Mouse (Mus musculus) limb, embryonic 12.5 days (tissue): ENCODE results near the gene Slc22a18. TPM values are rescaled to one million over a fixed set of nuclear protein-coding genes. Genes with fewer than 3 reads are reported as not detected.
"Not testable (repeated sequence)": the region's sequence is repeated elsewhere in the genome, so short reads cannot be mapped to it uniquely, and the experiment has no call there.

ENCODE experiments used
- ATAC-seq: fragments of 200-750 bp; cut with Nextera tagmentation; 2 replicates; pipeline ENCODE4 v1.8.0; 2017; ENCODE audit warnings: low read depth, moderate TSS enrichment; ENCODE audit not compliant: insufficient number of reproducible peaks, insufficient read depth, low FRiP score, low TSS enrichment
- H3K27ac ChIP-seq: fragments of 300-500 bp; sonication (generic); 2 replicates; pipeline ENCODE4 v1.5.1; 2016; ENCODE audit warnings: mild to moderate bottlenecking, moderate library complexity
- H3K27me3 ChIP-seq: fragments of 300-500 bp; sonication (generic); 2 replicates; pipeline ENCODE4 v1.6.1; 2016; ENCODE audit warnings: mild to moderate bottlenecking, moderate library complexity
- H3K36me3 ChIP-seq: fragments of 300-500 bp; sonication (generic); 2 replicates; pipeline ENCODE4 v1.6.1; 2016; ENCODE audit warnings: mild to moderate bottlenecking, moderate library complexity
- H3K4me1 ChIP-seq: fragments of 300-500 bp; sonication (generic); replicated peaks from 2 replicates; pipeline ENCODE4 v1.6.1; 2016
- H3K4me2 ChIP-seq: fragments of 300-500 bp; sonication (generic); 2 replicates; pipeline ENCODE4 v1.6.1; 2016; ENCODE audit warnings: mild to moderate bottlenecking, moderate library complexity
- H3K4me3 ChIP-seq: fragments of 300-500 bp; sonication (generic); replicated peaks from 2 replicates; pipeline ENCODE4 v1.5.1; 2016; ENCODE audit warnings: mild to moderate bottlenecking
- H3K9ac ChIP-seq: fragments of 300-500 bp; sonication (generic); replicated peaks from 2 replicates; pipeline ENCODE4 v1.6.1; 2016; ENCODE audit warnings: mild to moderate bottlenecking, moderate library complexity
- H3K9me3 ChIP-seq: fragments of 300-500 bp; sonication (generic); 2 replicates; pipeline ENCODE4 v1.6.1; 2016; ENCODE audit warnings: mild to moderate bottlenecking, moderate library complexity
- WGBS: fragments of 180-500 bp; shearing (Covaris S2); methylation state at CpG from one replicate; pipeline ENCODE4 v1.1.7; 2016; 5-methylcytosine and 5-hydroxymethylcytosine counted together
- polyA plus RNA-seq: library from polyadenylated mRNA; unstranded; fragments of >200 nt; fragmentation: Nextera tagmentation; extraction: Ambion mirVana; gene quantifications from 2 replicates; pipeline ENCODE4 v1.2.1, GENCODE M21; 2016

Slc22a18 gene
- polyA plus RNA-seq, 1 experiment from 2014 or later = 1.3 TPM

DNA sequence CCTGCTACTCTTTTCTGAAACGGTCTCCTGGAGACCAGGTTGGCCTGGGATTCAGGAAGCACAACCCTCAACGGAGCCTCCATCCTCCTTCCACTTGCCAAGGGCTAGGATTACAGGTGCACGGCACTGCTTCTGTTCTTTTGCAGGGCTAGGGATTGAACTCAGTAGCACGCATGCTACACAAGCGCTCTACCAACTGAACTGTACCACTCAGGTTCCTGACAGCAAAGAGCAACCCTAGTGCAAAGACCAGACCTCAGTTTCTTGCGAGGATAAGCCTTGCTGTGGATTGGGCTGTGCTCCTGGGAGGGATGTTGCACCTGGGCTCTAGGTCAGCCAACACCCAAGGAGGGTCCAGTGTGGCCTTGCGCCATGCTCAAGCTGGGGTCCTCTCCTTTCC lies 32.7 kb downstream of the Slc22a18 start:
- no peak for ATAC-seq
- H3K9me3 ChIP-seq = no peaks in the 10 kb centered on the region
- no peak overlapping the region for H3K4me2 ChIP-seq
- WGBS = 67% methylated on average over 7 of the region's 7 CpGs
- no peak overlapping the region for H3K9ac ChIP-seq
- H3K36me3 ChIP-seq = no peaks in the 10 kb centered on the region
- peaks cover 40% of the 10 kb centered on the region for H3K27me3 ChIP-seq
- peaks cover 4% of the 10 kb centered on the region for H3K4me1 ChIP-seq
- no peak overlapping the region for H3K27ac ChIP-seq
- H3K4me3 ChIP-seq = no peak overlapping the region

DNA sequence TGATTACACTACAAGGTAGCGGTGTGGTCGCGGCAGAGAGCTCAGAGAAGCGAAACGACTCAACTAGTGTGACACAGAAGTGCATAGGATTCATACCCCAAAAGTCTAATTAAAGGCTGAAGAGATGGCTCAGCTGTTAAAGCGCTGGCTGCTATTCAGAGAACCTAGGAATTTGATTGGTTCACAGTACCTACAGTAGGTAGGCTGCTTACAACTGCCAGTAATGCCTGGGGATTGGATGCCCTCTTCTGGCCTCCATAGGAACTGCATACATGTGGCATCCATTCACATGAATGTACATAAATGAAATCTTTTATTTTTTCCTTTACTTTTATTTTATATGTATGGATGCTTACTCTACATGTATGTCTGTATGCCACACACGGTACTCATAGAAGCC lies 33.1 kb downstream of the Slc22a18 start:
- no peak overlapping the region for H3K27ac ChIP-seq
- H3K27me3 ChIP-seq = peaks cover 36% of the 10 kb centered on the region
- no peak for ATAC-seq
- H3K36me3 ChIP-seq = no peaks in the 10 kb centered on the region
- no peaks in the 10 kb centered on the region for H3K9me3 ChIP-seq
- no peak overlapping the region for H3K9ac ChIP-seq
- 26% methylated on average over 7 of the region's 7 CpGs for WGBS
- no peak overlapping the region for H3K4me2 ChIP-seq
- peaks cover 2% of the 10 kb centered on the region for H3K4me1 ChIP-seq
- H3K4me3 ChIP-seq = no peak overlapping the region

DNA sequence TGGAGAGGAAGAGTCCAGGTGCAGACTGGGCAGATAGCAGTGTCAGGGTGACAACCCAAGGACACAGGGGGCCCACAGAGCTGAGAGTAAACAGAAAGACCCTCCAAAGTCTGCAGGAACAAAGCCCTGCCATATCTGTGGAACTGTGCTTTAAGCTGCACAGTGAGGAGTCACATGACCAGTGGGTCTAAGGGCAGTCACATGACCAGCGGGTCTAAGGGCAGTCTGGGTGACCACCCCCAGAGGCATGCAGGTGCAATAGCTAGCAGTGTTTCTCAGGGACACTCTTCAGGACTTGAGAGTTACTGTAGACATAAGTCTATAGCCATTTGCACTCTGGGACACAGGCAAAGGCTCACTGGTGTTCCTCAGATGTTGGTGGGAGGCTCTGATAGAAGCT lies 36.0 kb downstream of the Slc22a18 start:
- Histone ChIP-seq H3K4me2 (no peak overlapping the region), H3K4me3 (no peak overlapping the region), H3K27me3 (peaks cover 7% of the 10 kb centered on the region), H3K27ac (no peak overlapping the region), H3K9me3 (no peaks in the 10 kb centered on the region), H3K4me1 (no peaks in the 10 kb centered on the region), H3K9ac (no peak overlapping the region), H3K36me3 (peaks cover 28% of the 10 kb centered on the region)
- 69% methylated on average over 1 of the region's 1 CpGs for WGBS
- ATAC-seq = no peak

DNA sequence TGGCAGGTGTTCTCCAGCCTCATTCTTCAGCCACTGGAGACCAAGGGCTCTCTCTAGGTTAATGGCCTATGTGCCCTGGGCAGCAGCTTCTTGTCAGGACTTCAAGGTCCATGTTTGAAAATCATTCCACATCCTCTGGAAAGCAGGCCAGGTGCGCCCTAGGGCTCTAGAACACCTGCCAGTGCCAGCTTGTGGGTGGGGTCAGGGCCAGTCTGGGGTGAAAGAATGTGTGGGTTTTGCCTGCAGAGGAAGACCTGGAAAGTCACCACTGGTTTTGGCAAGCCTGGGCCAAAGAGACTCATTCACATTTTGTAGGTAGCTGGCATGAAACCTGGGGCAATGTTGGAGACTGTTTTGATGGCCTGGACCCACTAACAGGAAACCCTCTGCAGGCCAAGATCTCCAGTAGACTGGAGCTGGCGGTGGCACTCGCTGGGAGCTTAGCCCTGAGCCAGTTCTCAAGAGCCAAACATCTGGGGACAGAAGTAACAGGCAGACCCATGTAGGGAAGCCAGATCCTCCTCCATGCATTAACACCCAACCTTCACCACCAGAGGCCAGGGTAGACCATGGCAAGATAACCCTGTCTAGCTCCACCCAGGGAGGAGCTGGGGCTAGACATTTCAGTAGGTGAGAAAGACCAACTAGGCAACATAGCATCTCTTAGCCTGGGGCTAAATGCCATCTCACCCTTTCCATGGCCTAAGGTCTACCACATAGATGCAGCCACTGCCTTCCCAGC lies 37.2 kb downstream of the Slc22a18 start:
- H3K9me3 ChIP-seq = no peaks in the 10 kb centered on the region
- no peaks in the 10 kb centered on the region for H3K4me1 ChIP-seq
- H3K4me3 ChIP-seq = no peak overlapping the region
- no peaks in the 10 kb centered on the region for H3K27me3 ChIP-seq
- no peak for ATAC-seq
- H3K9ac ChIP-seq = no peak overlapping the region
- 91% methylated on average over 3 of the region's 3 CpGs for WGBS
- peaks cover 40% of the 10 kb centered on the region for H3K36me3 ChIP-seq
- no peak overlapping the region for H3K27ac ChIP-seq
- H3K4me2 ChIP-seq = no peak overlapping the region

DNA sequence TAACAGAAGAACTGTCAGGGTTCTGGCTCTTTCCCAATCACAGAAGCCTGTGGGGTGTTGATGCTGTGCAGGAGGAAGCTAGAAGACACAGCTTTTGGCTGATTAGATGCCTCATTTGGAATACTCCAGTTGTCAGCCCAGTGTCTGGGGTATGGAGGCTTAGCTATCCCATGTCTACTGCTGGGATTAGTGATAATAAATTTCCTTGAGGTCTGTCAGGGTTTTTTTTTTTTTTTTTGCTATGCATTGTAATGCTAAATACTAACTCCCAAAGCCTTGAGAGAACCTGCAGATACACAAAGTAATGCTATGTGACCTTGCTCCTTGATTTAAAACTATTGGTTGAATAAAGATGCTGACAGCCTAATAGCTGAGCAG lies 37.8 kb downstream of the Slc22a18 start:
- no peaks in the 10 kb centered on the region for H3K9me3 ChIP-seq
- H3K9ac ChIP-seq = no peak overlapping the region
- H3K27me3 ChIP-seq = no peaks in the 10 kb centered on the region
- no peak overlapping the region for H3K4me2 ChIP-seq
- no peak overlapping the region for H3K4me3 ChIP-seq
- H3K4me1 ChIP-seq = no peaks in the 10 kb centered on the region
- peaks cover 45% of the 10 kb centered on the region for H3K36me3 ChIP-seq
- ATAC-seq = no peak
- H3K27ac ChIP-seq = no peak overlapping the region

DNA sequence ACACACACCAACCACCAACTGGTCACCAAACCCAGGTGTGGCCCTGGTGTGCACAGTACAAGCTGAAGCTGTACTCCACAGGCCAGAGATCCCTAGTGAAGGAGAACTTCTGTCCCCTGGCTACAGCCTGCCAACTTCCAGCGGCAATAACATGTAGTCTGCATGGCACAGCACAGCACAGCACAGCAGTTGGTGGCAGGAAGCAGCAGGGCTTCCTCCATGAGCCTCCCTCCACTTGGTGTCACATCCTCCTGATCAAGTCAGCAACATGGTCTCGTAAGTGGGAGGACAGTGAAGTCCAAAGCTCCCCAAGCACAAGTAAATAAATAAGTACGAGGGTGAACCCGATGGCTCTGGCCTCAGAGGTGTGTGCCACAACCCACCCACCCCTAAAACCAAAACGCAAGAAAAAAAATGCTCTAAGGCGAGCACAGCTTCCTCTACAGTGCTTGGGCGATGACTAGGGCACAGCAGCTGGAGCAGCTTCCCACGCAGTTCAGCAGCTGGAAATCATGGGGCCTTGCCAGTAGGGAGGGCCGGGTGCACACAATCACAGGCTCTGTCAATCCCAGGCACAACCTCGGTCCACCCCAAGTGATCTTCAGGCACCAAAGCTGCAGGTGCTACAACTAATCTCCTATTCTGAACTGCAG lies 40.4 kb downstream of the Slc22a18 start:
- Histone ChIP-seq H3K27ac (no peak overlapping the region), H3K9me3 (no peaks in the 10 kb centered on the region), H3K4me3 (no peak overlapping the region), H3K4me1 (no peaks in the 10 kb centered on the region), H3K27me3 (no peaks in the 10 kb centered on the region), H3K36me3 (peaks cover 71% of the 10 kb centered on the region), H3K4me2 (no peak overlapping the region), H3K9ac (no peak overlapping the region)
- 88% methylated on average over 10 of the region's 10 CpGs for WGBS
- no peak for ATAC-seq

DNA sequence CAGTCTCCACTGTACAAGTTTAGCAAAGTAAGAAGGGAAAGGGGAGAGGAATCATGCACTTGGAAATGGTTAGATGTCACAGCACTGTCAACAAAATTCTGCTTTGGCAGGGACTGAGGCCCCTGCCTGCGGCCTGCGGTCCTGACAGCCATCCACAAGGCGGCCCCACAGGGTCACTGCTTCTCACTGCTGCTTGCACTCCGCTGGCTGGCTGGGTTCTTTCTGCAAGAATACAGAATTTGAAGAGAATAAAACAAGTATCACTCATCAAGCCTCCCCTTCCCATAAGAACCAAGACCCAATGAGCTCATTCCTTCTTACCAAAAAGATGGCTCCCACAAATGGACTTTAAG lies 40.9 kb downstream of the Slc22a18 start:
- no peak overlapping the region for H3K4me3 ChIP-seq
- no peaks in the 10 kb centered on the region for H3K4me1 ChIP-seq
- WGBS = 93% methylated on average over 4 of the region's 4 CpGs
- H3K36me3 ChIP-seq = peaks cover 76% of the 10 kb centered on the region
- H3K9ac ChIP-seq = no peak overlapping the region
- no peak overlapping the region for H3K4me2 ChIP-seq
- H3K27me3 ChIP-seq = no peaks in the 10 kb centered on the region
- no peaks in the 10 kb centered on the region for H3K9me3 ChIP-seq
- ATAC-seq = no peak
- H3K27ac ChIP-seq = no peak overlapping the region

DNA sequence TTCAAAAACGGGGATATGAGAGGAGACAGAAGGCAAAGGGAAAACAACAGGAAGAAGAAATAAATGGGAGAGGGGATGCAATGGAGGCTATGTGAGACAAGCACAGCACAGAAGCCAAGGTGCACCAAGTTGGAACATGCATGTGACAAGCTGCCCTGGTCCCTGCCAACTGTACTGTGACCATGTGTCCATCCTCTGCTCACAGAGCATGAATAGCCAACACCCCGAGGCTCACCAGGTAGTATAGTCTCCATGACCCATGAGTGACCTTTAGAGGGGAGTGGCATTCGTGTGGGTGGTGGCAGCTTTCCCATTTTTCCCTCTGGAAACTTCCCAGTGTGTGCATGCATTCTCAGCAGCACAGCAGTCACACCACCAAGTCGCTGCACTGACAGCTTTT lies 45.8 kb downstream of the Slc22a18 start:
- H3K27ac ChIP-seq = no peak overlapping the region
- peaks cover 99% of the 10 kb centered on the region for H3K36me3 ChIP-seq
- 84% methylated on average over 4 of the region's 4 CpGs for WGBS
- no peaks in the 10 kb centered on the region for H3K9me3 ChIP-seq
- H3K4me3 ChIP-seq = no peak overlapping the region
- H3K27me3 ChIP-seq = no peaks in the 10 kb centered on the region
- no peak for ATAC-seq
- H3K9ac ChIP-seq = no peak overlapping the region
- H3K4me1 ChIP-seq = no peaks in the 10 kb centered on the region
- H3K4me2 ChIP-seq = no peak overlapping the region

DNA sequence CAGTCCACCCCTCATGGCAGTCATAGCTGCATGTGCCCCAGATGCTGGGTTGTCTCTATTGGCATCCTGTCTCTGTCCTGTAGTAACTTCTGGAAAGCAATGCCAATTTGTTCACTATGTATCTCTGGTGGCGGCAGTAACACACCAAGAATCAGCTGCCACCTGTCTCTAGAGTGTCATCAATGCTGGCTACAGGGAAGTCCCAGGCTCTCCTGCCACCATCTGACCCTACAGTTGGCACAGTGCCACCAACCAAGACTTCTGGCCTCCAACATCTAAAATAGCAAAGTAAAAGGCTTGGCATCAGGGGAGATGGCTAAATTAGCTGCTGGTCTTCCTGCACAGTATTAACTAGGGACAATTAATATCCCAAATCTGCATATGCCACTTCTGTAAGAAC lies 58.9 kb downstream of the Slc22a18 start:
- H3K4me1 ChIP-seq = no peaks in the 10 kb centered on the region
- no peak overlapping the region for H3K4me3 ChIP-seq
- ATAC-seq = no peak
- no peak overlapping the region for H3K27ac ChIP-seq
- H3K36me3 ChIP-seq = peaks cover 100% of the 10 kb centered on the region
- H3K9ac ChIP-seq = no peak overlapping the region
- WGBS = 93% methylated on average over 1 of the region's 1 CpGs
- no peaks in the 10 kb centered on the region for H3K9me3 ChIP-seq
- H3K4me2 ChIP-seq = no peak overlapping the region
- H3K27me3 ChIP-seq = no peaks in the 10 kb centered on the region

DNA sequence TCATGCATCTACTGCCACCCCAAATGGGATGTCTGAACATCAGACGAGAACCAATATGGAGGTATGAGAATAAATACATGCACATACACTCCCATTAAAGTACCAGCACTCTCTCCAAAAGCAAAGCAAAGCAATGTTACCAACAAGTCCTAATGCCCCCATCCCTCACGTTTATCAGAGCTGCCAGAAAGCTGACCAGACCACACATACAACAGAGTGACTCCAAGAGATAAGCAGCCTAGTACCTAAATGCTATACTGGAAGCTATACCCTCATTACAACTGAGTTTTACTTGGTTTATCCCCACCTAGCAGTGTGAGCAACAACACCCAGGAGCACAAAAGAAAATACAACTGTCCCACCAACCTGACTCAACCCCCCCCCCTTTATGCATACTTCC lies 59.7 kb downstream of the Slc22a18 start:
- no peaks in the 10 kb centered on the region for H3K4me1 ChIP-seq
- H3K27me3 ChIP-seq = no peaks in the 10 kb centered on the region
- H3K4me2 ChIP-seq = no peak overlapping the region
- H3K36me3 ChIP-seq = peaks cover 100% of the 10 kb centered on the region
- no peaks in the 10 kb centered on the region for H3K9me3 ChIP-seq
- no peak overlapping the region for H3K27ac ChIP-seq
- ATAC-seq = no peak
- H3K9ac ChIP-seq = no peak overlapping the region
- 88% methylated on average over 2 of the region's 2 CpGs for WGBS
- H3K4me3 ChIP-seq = no peak overlapping the region

DNA sequence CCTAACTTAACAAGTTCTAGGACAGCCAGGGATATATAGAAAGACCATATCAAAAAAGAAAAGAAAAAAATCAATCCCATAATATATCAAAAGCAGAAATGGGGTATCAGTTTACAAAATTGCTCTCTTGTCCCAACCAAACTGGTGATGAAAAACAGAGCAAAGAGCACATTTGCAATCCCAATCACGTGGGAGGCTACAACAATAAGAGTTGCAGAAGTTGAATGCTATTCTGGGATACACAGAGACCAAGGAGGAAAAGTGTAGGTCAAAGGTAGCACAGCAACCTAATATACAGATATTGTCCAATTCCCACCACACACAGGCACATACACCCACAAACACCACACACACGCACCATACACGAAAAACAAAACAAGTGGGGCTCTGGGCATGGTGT lies 62.7 kb downstream of the Slc22a18 start:
- Histone ChIP-seq H3K27ac (no peak overlapping the region), H3K9me3 (no peaks in the 10 kb centered on the region), H3K4me3 (no peak overlapping the region), H3K4me1 (no peaks in the 10 kb centered on the region), H3K4me2 (no peak overlapping the region), H3K36me3 (peaks cover 93% of the 10 kb centered on the region), H3K9ac (no peak overlapping the region), H3K27me3 (no peaks in the 10 kb centered on the region)
- no peak for ATAC-seq
- 88% methylated on average over 3 of the region's 3 CpGs for WGBS

DNA sequence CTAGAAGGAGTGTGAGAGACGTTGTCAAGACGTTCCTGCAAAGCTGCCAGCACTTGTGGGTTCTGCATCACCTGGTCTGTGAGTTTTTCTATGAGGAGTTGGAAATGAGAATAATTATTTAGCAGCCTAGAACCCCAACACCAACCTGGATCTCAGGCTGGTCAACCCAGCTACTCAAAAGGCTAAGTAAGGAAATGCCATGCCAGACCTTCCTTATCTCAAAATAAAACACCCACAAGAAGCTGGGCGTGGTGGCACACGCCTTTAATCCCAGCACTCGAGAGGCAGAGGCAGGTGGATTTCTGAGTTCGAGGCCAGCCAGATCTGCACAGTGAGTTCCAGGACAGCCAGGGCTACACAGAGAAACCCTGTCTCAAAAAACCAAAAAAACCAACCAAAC lies 64.7 kb downstream of the Slc22a18 start:
- peaks cover 73% of the 10 kb centered on the region for H3K36me3 ChIP-seq
- H3K4me1 ChIP-seq, H3K9ac ChIP-seq, H3K27me3 ChIP-seq, H3K4me2 ChIP-seq, H3K9me3 ChIP-seq, H3K27ac ChIP-seq, ATAC-seq, H3K4me3 ChIP-seq: not testable (repeated sequence)
- 89% methylated on average over 6 of the region's 6 CpGs for WGBS
